Mouse (Mus musculus) stomach, postnatal 0 days (tissue): Measurements from ENCODE around the gene Arhgap1.
A peak's percentile ranks its signal among the peaks of the same experiment; 100 is the strongest.

Source experiments
- CTCF ChIP-seq: IDR thresholded peaks from 2 replicates; pipeline ENCODE4 v1.5.1; 2016; ENCODE audit warnings: antibody characterized with exemption, low read depth, mild to moderate bottlenecking, moderate library complexity
- EP300 ChIP-seq: optimal IDR thresholded peaks from 2 replicates; pipeline ENCODE3; 2016; ENCODE audit warnings: antibody characterized with exemption

GRCm38 (mm10) chr2:91602389-91602788, 47.3 kb upstream of the Arhgap1 start:
- TF ChIP-seq CTCF (peak; percentile 60), EP300 (no peak)
